7 mouse cellular contexts compared by ENCODE assay signal in the genomic region with DNA sequence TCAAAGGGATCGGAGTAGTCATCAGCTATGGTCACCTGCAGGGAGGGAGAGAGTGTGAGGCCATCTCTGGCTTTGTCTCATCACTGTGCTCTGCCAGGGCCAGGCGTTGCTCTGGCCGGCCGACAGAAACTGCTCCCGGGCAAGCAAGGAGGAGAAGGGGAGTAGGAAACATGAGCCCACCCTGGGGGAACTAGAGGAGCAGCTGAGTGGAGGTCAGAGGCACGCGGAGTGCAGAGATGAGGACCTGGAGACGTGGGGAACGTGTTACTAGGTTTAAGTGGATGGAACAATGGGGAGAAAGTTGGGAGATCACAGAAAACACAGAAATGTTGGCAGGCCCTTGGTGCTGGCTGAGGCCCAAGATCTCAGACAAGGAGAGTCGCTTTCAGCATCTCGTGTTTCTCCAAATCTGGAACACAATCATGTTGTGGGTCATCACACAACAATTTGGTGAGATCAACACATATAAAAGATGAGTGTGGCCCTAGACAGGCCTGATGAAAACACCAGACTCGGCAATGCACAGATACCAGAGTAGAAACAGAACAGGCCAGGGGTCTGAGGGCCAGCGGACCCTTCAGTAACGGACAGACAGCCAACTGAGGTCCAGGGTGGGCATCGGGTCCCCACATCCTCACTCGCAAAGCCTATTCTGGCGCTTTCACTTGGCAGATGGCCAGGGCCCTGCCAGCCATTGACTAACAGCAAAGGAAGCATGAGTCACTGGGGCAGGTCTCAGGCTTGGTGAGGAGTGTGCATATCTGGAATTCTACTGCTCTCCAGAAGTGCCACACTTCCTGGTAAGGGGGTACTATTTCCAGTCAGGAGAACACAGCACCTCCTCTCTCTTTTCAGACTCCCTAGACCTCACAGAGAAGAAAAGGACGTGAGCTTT. TPM values are rescaled to one million over a fixed set of nuclear protein-coding genes. Genes with fewer than 3 reads are reported as not detected.
DNase-seq lines count a peak whose midpoint lies in the region; ATAC-seq lines count a peak whose summit lies in the region.

No protein-coding gene starts in this region.

- H3K36me3 ChIP-seq in forebrain, embryonic 16.5 days (ENCODE audit: control insufficient read depth, insufficient read depth) = 0 out of 2 replicates have a peak, but pooled peaks cover 2% of the 10 kb centered on the region
- H3K36me3 ChIP-seq in limb, embryonic 13.5 days = peaks cover 12% of the 10 kb centered on the region
- 0 out of 2 replicates have a peak, but pooled peaks cover 4% of the 10 kb centered on the region for H3K36me3 ChIP-seq in midbrain, embryonic 13.5 days

- H3K27me3 ChIP-seq in forebrain, embryonic 16.5 days (replicated peaks; ENCODE audit: control insufficient read depth, insufficient read depth, low read length) = no peaks in the 10 kb centered on the region
- H3K27me3 ChIP-seq in limb, embryonic 13.5 days = no peaks in the 10 kb centered on the region
- H3K27me3 ChIP-seq in midbrain, embryonic 13.5 days = peaks cover 13% of the 10 kb centered on the region

- H3K9ac ChIP-seq in forebrain, embryonic 16.5 days (replicated peaks; ENCODE audit: low read depth, low read length) = no peak overlapping the region
- H3K9ac ChIP-seq in limb, embryonic 13.5 days = no peak overlapping the region
- H3K9ac ChIP-seq in midbrain, embryonic 13.5 days (replicated peaks) = peak overlapping the region; percentile 16; the same call in 1 of the 2 replicates

- peaks cover 57% of the 10 kb centered on the region for H3K4me1 ChIP-seq in forebrain, embryonic 16.5 days (replicated peaks; ENCODE audit: control insufficient read depth, insufficient read depth, low read length)
- peaks cover 82% of the 10 kb centered on the region for H3K4me1 ChIP-seq in limb, embryonic 13.5 days
- H3K4me1 ChIP-seq in midbrain, embryonic 13.5 days (replicated peaks) = peaks cover 68% of the 10 kb centered on the region

- peak overlapping the region; percentile 66 for H3K27ac ChIP-seq in forebrain, embryonic 16.5 days (ENCODE audit: low read length)
- H3K27ac ChIP-seq in limb, embryonic 13.5 days = peak overlapping the region; percentile 56
- peak overlapping the region; percentile 63 for H3K27ac ChIP-seq in midbrain, embryonic 13.5 days

- DNase-seq in NIH3T3 (ENCODE audit: low read depth) = peak; percentile 92
- peak; percentile 35 for DNase-seq in c-Kit-positive CD71-negative TER-119-negative erythroid progenitor cells, embryonic 14.5 days (ENCODE audit: low read depth)
- peak; percentile 91 for DNase-seq in urinary bladder, postnatal 14 days (ENCODE audit: low spot score)

- no peaks in the 10 kb centered on the region for H3K9me3 ChIP-seq in forebrain, embryonic 16.5 days (ENCODE audit: control insufficient read depth, low read length)
- no peaks in the 10 kb centered on the region for H3K9me3 ChIP-seq in limb, embryonic 13.5 days
- no peaks in the 10 kb centered on the region for H3K9me3 ChIP-seq in midbrain, embryonic 13.5 days

- 15% methylated on average over 18 of the region's 18 CpGs for WGBS in forebrain, embryonic 16.5 days
- 22% methylated on average over 18 of the region's 18 CpGs for WGBS in limb, embryonic 13.5 days
- WGBS in midbrain, embryonic 13.5 days = 28% methylated on average over 18 of the region's 18 CpGs

- H3K4me2 ChIP-seq in forebrain, embryonic 16.5 days (ENCODE audit: low read length) = peak overlapping the region; percentile 1; the same call in 1 of the 2 replicates
- peak overlapping the region; percentile 36 for H3K4me2 ChIP-seq in limb, embryonic 13.5 days (replicated peaks)
- no peak overlapping the region for H3K4me2 ChIP-seq in midbrain, embryonic 13.5 days (replicated peaks)

- H3K4me3 ChIP-seq in forebrain, embryonic 16.5 days (replicated peaks; ENCODE audit: low read length) = no peak overlapping the region
- no peak overlapping the region for H3K4me3 ChIP-seq in limb, embryonic 13.5 days
- no peak overlapping the region for H3K4me3 ChIP-seq in midbrain, embryonic 13.5 days (replicated peaks)

- ATAC-seq in forebrain, embryonic 16.5 days = peak; percentile 30
- peak; percentile 33 to 36; a peak in 3 of 4 replicates for ATAC-seq in hematopoietic stem cell, adult 5-6 weeks (replicated peaks in 1 of 2; ENCODE audit: insufficient read depth in 1 of 2, low FRiP score in 2 of 2, low TSS enrichment in 1 of 2, low read depth in 1 of 2, poor library complexity in 2 of 2, severe bottlenecking in 2 of 2)
- ATAC-seq in limb, embryonic 13.5 days (ENCODE audit: low FRiP score, low read depth) = peak; percentile 44
- 0 out of 2 replicates have a peak, but pooled peaks have one; percentile 22 for ATAC-seq in midbrain, embryonic 13.5 days

RNA-seq across cellular contexts. Expression of a gene that starts 42.9 kb away (rescaled TPM):
- 5.8 and 7.0 TPM in 2 replicates for polyA plus RNA-seq in forebrain, embryonic 16.5 days (2015; fragmentation: Nextera tagmentation; extraction: Ambion mirVana)
- 4.5 and 7.6 TPM in 2 replicates for total RNA-seq in hematopoietic stem cell, adult 5-6 weeks (2017)
- polyA plus RNA-seq in limb, embryonic 13.5 days (2015; fragmentation: Nextera tagmentation; extraction: Ambion mirVana) = 3.9 TPM in 2 replicates
- 2.7 and 3.6 TPM in 2 replicates for polyA plus RNA-seq in midbrain, embryonic 13.5 days (2015; fragmentation: Nextera tagmentation; extraction: Ambion mirVana)

Comparison
In these comparisons a context has a peak if more than half of its experiments do, and no peak if none do; other contexts are left out.
1. DNase-seq: peak in every context shown above with its lines; median percentile 92 in NIH3T3; 91 in urinary bladder, postnatal 14 days; 35 in c-Kit-positive CD71-negative TER-119-negative erythroid progenitor cells, embryonic 14.5 days.